Mouse (Mus musculus): ENCODE measurements around the gene Cst11. TPM values are rescaled to one million over a fixed set of nuclear protein-coding genes. Genes with fewer than 3 reads are reported as not detected.

The Cst11 gene
- total RNA-seq, 1 experiment from 2014 or later = not detected

Other genes starting within 250 kb of the Cst11 start
- 20.2 and 20.8 TPM in 2 replicates for gene Nxt1, start 98.9 kb downstream of the Cst11 start, total RNA-seq (2021)
- 28.3 and 29.4 TPM in 2 replicates for gene Gzf1, start 90.5 kb downstream of the Cst11 start, total RNA-seq (2021)
- 4.5 and 7.9 TPM in 2 replicates for gene Napb, start 39.0 kb downstream of the Cst11 start, total RNA-seq (2021)
- not detected in 2 replicates for gene Cstl1, start 21.1 kb downstream of the Cst11 start, total RNA-seq (2021)
- not detected in 2 replicates for gene 8030411F24Rik, start 10.5 kb upstream of the Cst11 start, total RNA-seq (2021)
- not detected in 2 replicates for gene Cst12, start 17.9 kb upstream of the Cst11 start, total RNA-seq (2021)
- gene Cst8, start 27.3 kb upstream of the Cst11 start, total RNA-seq (2021) = 52.6 and 64.7 TPM in 2 replicates
- gene Cst13, start 48.6 kb upstream of the Cst11 start, total RNA-seq (2021) = not detected in 2 replicates
- not detected in 2 replicates for gene Cst9, start 63.6 kb upstream of the Cst11 start, total RNA-seq (2021)
- gene 9230104L09Rik, start 93.5 kb upstream of the Cst11 start, total RNA-seq (2021) = 0.93 and 2.4 TPM in 2 replicates
- 867 and 955 TPM in 2 replicates for gene Cst3, start 104.2 kb upstream of the Cst11 start, total RNA-seq (2021)
- gene Gm1330, start 231.8 kb upstream of the Cst11 start, total RNA-seq (2021) = not detected in 2 replicates
- gene Gm10750, start 245.7 kb upstream of the Cst11 start, total RNA-seq (2021) = not detected in 2 replicates

Measured in adrenal gland, postnatal 14 days (tissue).